Mouse (Mus musculus) bone marrow macrophage, adult 2 months (primary cell): ENCODE measurements around the gene Supt6.

Experiments
- CTCF ChIP-seq: IDR thresholded peaks from 2 replicates; pipeline ENCODE4 v1.5.1; 2012; ENCODE audit warnings: low read depth, mild to moderate bottlenecking, low read length, moderate library complexity
- POLR2A ChIP-seq: IDR thresholded peaks from 2 replicates; pipeline ENCODE4 v1.6.1; 2012; ENCODE audit warnings: mild to moderate bottlenecking, low read depth, low read length, borderline replicate concordance

GRCm38 (mm10) chr11:78176905-78177331 is 68.9 kb downstream of the Supt6 start:
- TF ChIP-seq CTCF, result no peak
- TF ChIP-seq POLR2A, result no peak
